Mouse (Mus musculus): ENCODE data around the gene Wdr46. TPM values are rescaled to one million over a fixed set of nuclear protein-coding genes. Genes with fewer than 3 reads are reported as not detected.

Gene Wdr46
- polyA plus RNA-seq, 1 experiment: 12.4 TPM

DNA sequence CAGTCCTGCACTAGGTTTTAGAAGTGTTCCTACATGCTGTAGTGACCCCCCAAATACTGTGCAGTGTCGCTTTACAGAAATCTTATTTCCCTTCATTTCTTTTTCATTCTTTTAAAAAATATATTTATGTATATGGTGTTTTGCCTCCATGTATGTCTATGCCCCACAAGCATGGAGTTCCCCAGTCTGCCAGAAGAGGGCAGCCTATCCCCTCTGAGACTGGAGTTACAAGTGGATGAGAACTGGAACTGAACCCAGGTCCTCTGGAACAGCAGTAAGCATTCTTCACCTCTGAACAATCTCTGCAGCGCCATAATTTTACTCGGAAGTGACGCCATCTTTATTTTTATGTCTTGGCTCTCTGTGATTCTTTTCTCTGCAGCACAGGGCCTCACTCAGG lies 28.9 kb downstream of the Wdr46 start:
- Histone ChIP-seq H3K27me3 (ENCODE audit: control insufficient read depth, insufficient read depth, low read length) (no peaks in the 10 kb centered on the region), H3K27ac (ENCODE audit: insufficient read depth, low read depth, low read length) (no peak overlapping the region), H3K4me3 (ENCODE audit: low read depth, low read length) (no peak overlapping the region), H3K4me1 (ENCODE audit: control insufficient read depth, insufficient read depth, insufficient read length, low read length) (no peaks in the 10 kb centered on the region), H3K36me3 (ENCODE audit: control insufficient read depth, insufficient read depth, low read length) (peaks cover 13% of the 10 kb centered on the region)
- TF ChIP-seq CTCF (IDR thresholded peaks at IDR 0.05; ENCODE audit: extremely low read depth, insufficient read length, insufficient replicate concordance, low read depth, low read length): peak; percentile 9; the same call in 1 of the 2 replicates
- no peak for TF ChIP-seq POLR2A (IDR thresholded peaks at IDR 0.05; ENCODE audit: low read depth, low read length)
- WGBS: 80% methylated on average over 4 of the region's 4 CpGs

DNA sequence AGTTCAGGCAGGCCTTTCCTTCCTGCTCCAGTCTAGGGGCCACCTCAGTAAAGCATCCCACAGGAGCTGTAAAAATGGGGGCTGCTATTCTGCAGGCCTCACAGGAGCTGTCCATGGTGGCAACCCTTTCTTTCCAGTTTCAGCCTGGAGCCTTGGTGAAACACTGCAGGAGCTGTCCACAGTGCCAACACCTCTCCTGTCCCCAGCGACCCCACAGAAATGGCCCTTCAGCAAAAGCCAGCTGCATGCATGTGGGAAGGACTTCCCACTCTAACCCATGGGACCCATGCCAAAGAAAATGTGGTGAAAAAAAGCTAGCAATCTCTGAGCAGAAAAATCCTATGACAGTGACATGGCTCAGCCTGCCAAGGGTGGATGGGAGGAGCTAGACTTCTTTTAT lies 32.2 kb downstream of the Wdr46 start:
- peaks cover 2% of the 10 kb centered on the region for H3K4me1 ChIP-seq (ENCODE audit: control insufficient read depth, insufficient read depth, insufficient read length, low read length)
- TF ChIP-seq CTCF (IDR thresholded peaks at IDR 0.05; ENCODE audit: extremely low read depth, insufficient read length, insufficient replicate concordance, low read depth, low read length): no peak
- TF ChIP-seq POLR2A (IDR thresholded peaks at IDR 0.05; ENCODE audit: low read depth, low read length): no peak
- WGBS: 12% methylated on average over 1 of the region's 1 CpGs
- no peaks in the 10 kb centered on the region for H3K36me3 ChIP-seq (ENCODE audit: control insufficient read depth, insufficient read depth, low read length)
- H3K4me3 ChIP-seq (ENCODE audit: low read depth, low read length): no peak overlapping the region
- H3K27ac ChIP-seq (ENCODE audit: insufficient read depth, low read depth, low read length): no peak overlapping the region
- no peaks in the 10 kb centered on the region for H3K27me3 ChIP-seq (ENCODE audit: control insufficient read depth, insufficient read depth, low read length)

DNA sequence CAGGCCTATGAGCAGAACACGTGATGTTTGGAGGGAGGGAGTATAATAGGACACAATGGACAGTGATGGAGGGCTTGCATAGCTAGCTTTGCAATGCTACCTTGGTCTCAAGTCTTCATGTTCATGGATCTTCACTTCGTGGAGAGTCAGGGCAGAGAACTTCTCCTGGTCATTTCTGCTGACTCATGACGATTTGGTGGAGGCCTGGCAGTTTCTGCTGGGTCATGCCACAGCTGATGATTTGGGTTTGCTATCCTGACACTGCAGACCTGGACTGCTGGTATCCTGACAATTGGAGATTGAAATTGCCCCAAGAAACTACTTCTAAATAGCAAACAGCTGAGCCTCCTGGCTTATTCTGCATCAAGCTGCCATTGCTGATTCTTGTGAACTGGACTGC lies 33.1 kb downstream of the Wdr46 start:
- H3K4me1 ChIP-seq (ENCODE audit: control insufficient read depth, insufficient read depth, insufficient read length, low read length): peaks cover 5% of the 10 kb centered on the region
- no peaks in the 10 kb centered on the region for H3K27me3 ChIP-seq (ENCODE audit: control insufficient read depth, insufficient read depth, low read length)
- no peak overlapping the region for H3K27ac ChIP-seq (ENCODE audit: insufficient read depth, low read depth, low read length)
- no peak overlapping the region for H3K4me3 ChIP-seq (ENCODE audit: low read depth, low read length)
- no peak for TF ChIP-seq POLR2A (IDR thresholded peaks at IDR 0.05; ENCODE audit: low read depth, low read length)
- TF ChIP-seq CTCF (IDR thresholded peaks at IDR 0.05; ENCODE audit: extremely low read depth, insufficient read length, insufficient replicate concordance, low read depth, low read length): no peak
- 75% methylated on average over 3 of the region's 3 CpGs for WGBS
- no peaks in the 10 kb centered on the region for H3K36me3 ChIP-seq (ENCODE audit: control insufficient read depth, insufficient read depth, low read length)

DNA sequence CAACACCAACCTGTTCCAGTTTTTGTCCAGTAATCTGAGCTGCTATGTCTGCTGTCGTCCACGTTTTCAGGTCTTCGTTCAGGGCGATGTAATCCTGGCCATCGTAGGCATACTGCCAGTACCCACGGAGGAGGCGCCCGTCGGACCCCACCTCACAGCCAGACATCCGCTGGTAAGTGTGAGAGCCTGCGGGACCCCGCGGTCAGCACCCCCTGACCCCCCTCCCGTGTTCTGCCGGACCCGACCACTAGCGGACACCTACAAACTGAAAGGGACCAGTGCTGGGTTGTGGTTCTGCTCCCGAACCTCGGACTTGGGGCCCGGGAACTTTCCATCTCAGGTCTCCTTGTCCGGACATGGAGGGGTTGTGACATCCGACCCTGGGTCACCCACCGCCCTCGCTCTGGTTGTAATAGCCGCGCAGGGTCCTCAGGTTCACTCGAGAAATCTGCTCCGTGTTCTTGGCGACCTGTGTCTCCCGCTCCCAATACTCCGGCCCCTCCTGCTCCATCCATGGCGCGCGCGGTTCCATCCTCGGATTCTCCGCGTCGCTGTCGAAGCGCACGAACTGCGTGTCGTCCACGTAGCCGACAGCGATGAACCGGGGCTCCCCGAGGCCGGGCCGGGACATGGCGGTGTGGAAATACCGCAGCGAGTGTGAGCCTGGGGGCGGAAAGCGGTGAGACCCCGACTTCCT lies 37.5 kb downstream of the Wdr46 start:
- 3% methylated on average over 57 of the region's 57 CpGs for WGBS
- TF ChIP-seq CTCF (IDR thresholded peaks at IDR 0.05; ENCODE audit: extremely low read depth, insufficient read length, insufficient replicate concordance, low read depth, low read length) (no peak), POLR2A (IDR thresholded peaks at IDR 0.05; ENCODE audit: low read depth, low read length) (no peak)
- Histone ChIP-seq H3K4me3 (ENCODE audit: low read depth, low read length) (peak overlapping the region; percentile 79), H3K27ac (ENCODE audit: insufficient read depth, low read depth, low read length) (peak overlapping the region; percentile 27), H3K36me3 (ENCODE audit: control insufficient read depth, insufficient read depth, low read length) (no peaks in the 10 kb centered on the region), H3K27me3 (ENCODE audit: control insufficient read depth, insufficient read depth, low read length) (no peaks in the 10 kb centered on the region), H3K4me1 (ENCODE audit: control insufficient read depth, insufficient read depth, insufficient read length, low read length) (peaks cover 26% of the 10 kb centered on the region)

DNA sequence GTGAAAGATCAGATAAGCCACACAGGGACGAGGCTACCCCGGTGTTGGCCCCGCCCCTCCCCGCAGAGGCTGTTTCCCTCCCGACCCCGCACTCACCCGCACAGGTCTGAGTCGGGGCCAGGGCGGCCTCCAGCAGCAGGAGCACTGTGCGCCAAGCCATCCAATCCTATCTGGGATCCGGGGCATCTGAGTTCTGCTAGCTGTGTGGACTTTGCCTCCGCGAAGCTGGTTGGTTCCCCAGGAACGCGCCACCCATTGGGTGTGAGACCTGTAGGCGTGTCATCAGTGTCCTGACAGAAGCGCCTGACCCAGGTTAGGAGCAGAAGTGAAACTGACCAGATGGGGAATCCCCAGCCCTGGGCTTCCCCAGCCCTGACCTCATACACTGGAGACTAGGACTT lies 38.2 kb downstream of the Wdr46 start:
- H3K4me1 ChIP-seq (ENCODE audit: control insufficient read depth, insufficient read depth, insufficient read length, low read length): peaks cover 26% of the 10 kb centered on the region
- H3K27me3 ChIP-seq (ENCODE audit: control insufficient read depth, insufficient read depth, low read length): no peaks in the 10 kb centered on the region
- no peak for TF ChIP-seq CTCF (IDR thresholded peaks at IDR 0.05; ENCODE audit: extremely low read depth, insufficient read length, insufficient replicate concordance, low read depth, low read length)
- TF ChIP-seq POLR2A (IDR thresholded peaks at IDR 0.05; ENCODE audit: low read depth, low read length): peak; percentile 82
- no peaks in the 10 kb centered on the region for H3K36me3 ChIP-seq (ENCODE audit: control insufficient read depth, insufficient read depth, low read length)
- WGBS: under 1% methylated on average over 17 of the region's 17 CpGs
- peak overlapping the region; percentile 79 for H3K4me3 ChIP-seq (ENCODE audit: low read depth, low read length)
- H3K27ac ChIP-seq (ENCODE audit: insufficient read depth, low read depth, low read length): peak overlapping the region; percentile 87

DNA sequence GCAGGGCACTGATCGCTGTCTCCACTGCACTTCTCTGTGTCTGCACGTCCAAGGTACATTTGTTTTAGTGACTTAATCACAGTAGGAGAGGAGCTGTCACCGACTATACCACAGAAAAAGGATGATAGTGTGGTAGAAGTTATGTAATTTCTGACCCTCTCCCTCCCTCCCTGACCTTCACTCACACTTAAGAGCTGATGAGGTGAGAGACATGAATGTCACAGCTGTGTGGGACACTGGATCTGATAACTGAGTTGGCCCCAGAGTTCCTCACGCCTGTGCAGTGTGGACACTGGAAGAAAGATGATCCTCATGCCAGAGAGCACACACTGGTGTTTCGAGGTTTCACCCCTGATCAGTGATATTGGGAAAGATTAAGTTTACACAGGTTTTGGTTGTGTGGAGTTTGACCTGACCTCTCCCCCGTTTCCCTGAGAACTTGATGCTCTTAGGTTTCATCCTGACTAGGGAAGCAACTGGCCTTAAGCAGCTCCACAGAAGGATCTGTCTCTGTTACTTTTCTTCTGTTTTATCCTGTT lies 39.1 kb downstream of the Wdr46 start:
- 44% methylated on average over 6 of the region's 6 CpGs for WGBS
- Histone ChIP-seq H3K27me3 (ENCODE audit: control insufficient read depth, insufficient read depth, low read length) (no peaks in the 10 kb centered on the region), H3K36me3 (ENCODE audit: control insufficient read depth, insufficient read depth, low read length) (no peaks in the 10 kb centered on the region), H3K4me1 (ENCODE audit: control insufficient read depth, insufficient read depth, insufficient read length, low read length) (peaks cover 26% of the 10 kb centered on the region), H3K27ac (ENCODE audit: insufficient read depth, low read depth, low read length) (peak overlapping the region; percentile 87), H3K4me3 (ENCODE audit: low read depth, low read length) (no peak overlapping the region)
- TF ChIP-seq POLR2A (IDR thresholded peaks at IDR 0.05; ENCODE audit: low read depth, low read length) (no peak), CTCF (IDR thresholded peaks at IDR 0.05; ENCODE audit: extremely low read depth, insufficient read length, insufficient replicate concordance, low read depth, low read length) (no peak)

DNA sequence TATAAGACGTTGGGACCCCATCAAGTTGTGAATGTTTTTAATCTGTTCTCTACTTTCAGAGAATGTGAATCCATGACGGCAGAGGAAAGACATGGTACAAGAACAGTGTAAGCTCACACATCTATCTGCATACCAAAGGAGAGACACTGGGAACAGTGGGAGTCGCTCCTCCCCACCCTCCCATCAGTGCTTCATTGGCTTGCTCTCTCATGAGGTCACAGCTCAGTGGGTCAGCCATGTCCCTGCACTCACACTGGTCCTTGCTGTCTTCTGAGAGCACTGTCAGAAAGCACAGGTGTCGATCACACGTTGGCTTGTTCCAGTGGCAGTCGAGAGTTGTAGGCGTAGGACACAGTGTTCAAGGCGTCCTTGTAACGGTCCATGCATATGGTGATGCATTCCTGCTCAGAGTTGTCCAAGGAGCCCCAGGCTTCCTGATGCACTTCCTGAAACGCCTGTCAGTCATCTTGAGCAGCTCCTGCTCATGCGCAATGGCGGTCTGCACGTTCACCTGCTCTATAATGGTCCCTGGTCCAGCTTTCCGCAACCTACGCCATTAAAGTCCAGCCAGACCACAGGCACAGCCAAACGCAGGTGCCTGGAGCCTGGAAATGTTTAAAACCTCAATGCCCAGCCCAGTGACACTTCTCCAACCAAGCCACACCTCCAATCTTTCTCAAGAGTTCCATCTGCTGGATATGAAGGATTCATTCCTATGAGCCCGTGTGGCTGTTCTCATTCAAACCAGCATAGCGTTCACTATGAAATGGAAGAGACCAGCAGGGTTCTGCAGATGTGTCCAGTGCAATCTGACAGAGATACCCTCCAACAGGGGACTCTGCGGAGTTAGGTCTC lies 39.9 kb downstream of the Wdr46 start:
- H3K27me3 ChIP-seq (ENCODE audit: control insufficient read depth, insufficient read depth, low read length): no peaks in the 10 kb centered on the region
- 77% methylated on average over 19 of the region's 19 CpGs for WGBS
- peak overlapping the region; percentile 24; the same call in 1 of the 2 replicates for H3K27ac ChIP-seq (ENCODE audit: insufficient read depth, low read depth, low read length)
- peaks cover 26% of the 10 kb centered on the region for H3K4me1 ChIP-seq (ENCODE audit: control insufficient read depth, insufficient read depth, insufficient read length, low read length)
- TF ChIP-seq POLR2A (IDR thresholded peaks at IDR 0.05; ENCODE audit: low read depth, low read length) (no peak), CTCF (IDR thresholded peaks at IDR 0.05; ENCODE audit: extremely low read depth, insufficient read length, insufficient replicate concordance, low read depth, low read length) (no peak)
- no peak overlapping the region for H3K4me3 ChIP-seq (ENCODE audit: low read depth, low read length)
- H3K36me3 ChIP-seq (ENCODE audit: control insufficient read depth, insufficient read depth, low read length): no peaks in the 10 kb centered on the region
